Mouse (Mus musculus): ENCODE measurements around the gene Trim50. TPM values are rescaled to one million over a fixed set of nuclear protein-coding genes. Genes with fewer than 3 reads are reported as not detected.

Gene Trim50
- polyA plus RNA-seq (2012), result not detected in 2 replicates

DNA sequence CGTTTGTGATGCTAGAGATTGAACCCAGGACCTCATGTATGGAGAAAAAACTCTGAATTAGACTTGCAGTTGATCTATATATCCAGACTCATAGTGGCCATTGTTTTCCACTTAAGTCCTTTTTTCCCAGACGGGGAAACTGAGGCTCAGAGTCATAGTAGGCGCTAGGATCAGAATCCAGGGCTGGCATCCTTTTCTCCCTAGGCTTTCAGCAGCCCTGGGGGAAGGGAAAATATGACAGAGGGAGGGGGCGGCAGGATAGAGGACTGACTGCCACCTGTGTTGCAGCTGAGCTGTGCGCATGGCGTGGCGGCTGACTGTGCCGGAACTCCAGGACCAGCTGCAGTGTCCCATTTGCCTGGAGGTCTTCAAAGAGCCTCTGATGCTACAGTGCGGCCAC, at the start of gene Trim50:
Gene Trim50 (plus strand): TSS at position 301 of the 400 bp plus-strand sequence.

DNA sequence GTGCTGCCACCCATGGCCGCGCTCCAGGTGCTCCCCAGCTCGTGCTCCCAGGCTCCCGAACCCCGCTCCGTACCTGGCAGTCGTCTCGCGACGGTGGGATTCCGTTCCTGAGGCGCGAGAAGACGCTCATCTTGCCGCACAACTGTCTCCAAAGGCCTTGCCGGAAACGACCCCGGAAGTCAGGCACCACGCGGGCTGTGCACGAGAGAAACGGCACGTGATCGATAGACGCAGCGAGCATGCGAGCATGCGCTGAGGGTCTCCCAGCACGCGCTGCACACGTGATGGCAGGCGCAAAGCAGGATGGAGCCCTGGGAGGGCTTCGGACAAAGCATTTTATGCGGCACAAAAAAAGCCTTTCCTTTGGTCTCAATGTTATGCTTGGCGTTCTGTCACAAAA, 3.2 kb upstream of the Trim50 start, which contains the start of gene Fkbp6:
Gene Fkbp6 (minus strand): TSS at position 183 of the 400 bp plus-strand sequence.

GRCm38 (mm10) chr5:135369787-135370654, 16.9 kb downstream of the Trim50 start, which contains the start of gene Nsun5:
Gene Nsun5, plus strand, starts transcription at chr5:135369953.

DNA sequence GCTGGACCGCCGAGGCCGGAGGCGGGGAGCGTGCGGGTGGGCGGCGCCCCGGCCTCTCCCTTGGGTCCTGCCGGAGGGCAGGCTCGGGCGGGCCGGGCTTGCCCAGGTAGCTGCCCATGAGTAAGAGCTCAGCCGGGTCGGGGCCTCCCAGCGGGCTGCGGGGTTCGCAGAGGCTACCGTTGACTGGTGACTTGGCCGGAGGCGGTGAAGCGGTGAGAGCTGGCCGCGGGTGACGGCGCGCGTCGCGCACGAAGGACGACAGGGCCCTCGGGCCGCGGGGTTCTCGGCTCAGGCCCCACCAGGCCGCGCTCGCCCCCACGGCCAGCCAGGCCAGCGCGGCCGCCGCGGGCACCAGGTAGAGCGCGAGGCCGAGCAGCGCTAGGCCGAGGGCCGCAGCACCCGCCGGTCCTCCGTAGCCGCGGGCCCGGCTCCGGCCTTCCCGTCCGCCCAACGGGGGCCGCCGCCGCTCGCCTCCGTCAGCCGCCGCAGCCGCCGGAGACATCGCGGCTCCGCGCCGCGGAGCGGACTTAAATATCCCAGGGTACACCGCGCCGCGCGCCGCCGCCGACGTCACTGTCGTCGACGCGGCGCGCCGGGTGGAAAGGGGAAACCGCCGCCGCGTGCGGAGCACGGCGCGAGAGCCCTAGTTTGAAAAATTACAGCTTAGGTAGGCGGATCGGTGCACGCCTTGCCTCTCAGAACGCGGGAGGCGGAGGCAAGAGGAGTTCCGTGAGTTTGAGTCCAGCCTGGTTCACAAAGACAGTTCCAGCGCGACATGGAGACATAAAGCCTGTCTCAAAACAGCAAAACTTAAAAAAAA, 41.1 kb downstream of the Trim50 start, which contains the start of gene Pom121:
Gene Pom121 (minus strand): TSS at position 543 of the 820 bp plus-strand sequence.

Other genes starting within 250 kb of the Trim50 start
- 21.8 and 22.0 TPM in 2 replicates for gene Tbl2, start 203.6 kb upstream of the Trim50 start, polyA plus RNA-seq (2012)
- gene Bcl7b, start 185.0 kb upstream of the Trim50 start, polyA plus RNA-seq (2012), result 48.8 and 61.4 TPM in 2 replicates
- 31.5 and 36.2 TPM in 2 replicates for gene Baz1b, start 166.0 kb upstream of the Trim50 start, polyA plus RNA-seq (2012)
- 3.0 and 4.9 TPM in 2 replicates for gene Fzd9, start 102.1 kb upstream of the Trim50 start, polyA plus RNA-seq (2012)
- gene Fkbp6, start 3.3 kb upstream of the Trim50 start, polyA plus RNA-seq (2012), result 0.06 TPM in 1 of 2 replicates, not detected in the other
- 17.5 and 18.8 TPM in 2 replicates for gene Nsun5, start 16.7 kb downstream of the Trim50 start, polyA plus RNA-seq (2012)
- 122 and 143 TPM in 2 replicates for gene Pom121, start 41.3 kb downstream of the Trim50 start, polyA plus RNA-seq (2012)
- 2.2 and 3.1 TPM in 2 replicates for gene Hip1, start 191.8 kb downstream of the Trim50 start, polyA plus RNA-seq (2012)
- not detected in 2 replicates for gene Ccl26, start 210.3 kb downstream of the Trim50 start, polyA plus RNA-seq (2012)
- 0.23 TPM in 1 of 2 replicates, not detected in the other for gene Ccl24, start 219.8 kb downstream of the Trim50 start, polyA plus RNA-seq (2012)